Mouse (Mus musculus) neutrophil, adult 5-6 weeks (primary cell): ENCODE results near the gene Osbp. TPM values are rescaled to one million over a fixed set of nuclear protein-coding genes. Genes with fewer than 3 reads are reported as not detected.

Experiments used
- ATAC-seq: fragments of 151-379, 151-347 bp; 2 replicates; pipeline ENCODE4 v1.8.0; 2017; ENCODE audit warnings: mild to moderate bottlenecking, moderate TSS enrichment; ENCODE audit not compliant: insufficient number of reproducible peaks, poor library complexity, low FRiP score, severe bottlenecking; ENCODE audit errors: extremely low read depth
- total RNA-seq: library from RNA; stranded (forward); fragments of 200-1000 nt; gene quantifications from 2 replicates; pipeline ENCODE4 v1.2.3, GENCODE M21; 2017

Gene Osbp
- total RNA-seq, 1 experiment from 2014 or later = 39.0 TPM

GRCm38 (mm10) chr19:12008410-12009380 is 43.0 kb downstream of the Osbp start:
- no peak for ATAC-seq

- no peak for ATAC-seq
These were observed 44.0 kb downstream of the Osbp start for GRCm38 (mm10) chr19:12009501-12010280.

- no peak for ATAC-seq
These were observed 44.6 kb downstream of the Osbp start for GRCm38 (mm10) chr19:12010281-12010771.

GRCm38 (mm10) chr19:12010916-12011559 is 45.3 kb downstream of the Osbp start:
- 0 out of 2 replicates have a peak, but pooled peaks have one; percentile 2 for ATAC-seq

GRCm38 (mm10) chr19:12011560-12012556 is 46.1 kb downstream of the Osbp start:
- ATAC-seq = peak; percentile 60

GRCm38 (mm10) chr19:12012615-12013014 is 46.9 kb downstream of the Osbp start:
- ATAC-seq = no peak

GRCm38 (mm10) chr19:12013228-12013627 is 47.5 kb downstream of the Osbp start:
- ATAC-seq = peak; percentile 43

GRCm38 (mm10) chr19:12015708-12016107 is 50.0 kb downstream of the Osbp start:
- ATAC-seq = no peak

GRCm38 (mm10) chr19:12016192-12016591 is 50.5 kb downstream of the Osbp start:
- ATAC-seq = no peak

- peak; percentile 88 for ATAC-seq
These were observed 58.4 kb downstream of the Osbp start for GRCm38 (mm10) chr19:12024149-12024548.

GRCm38 (mm10) chr19:12025333-12025732 is 59.6 kb downstream of the Osbp start:
- no peak for ATAC-seq

- ATAC-seq = no peak
These were observed 60.9 kb downstream of the Osbp start for GRCm38 (mm10) chr19:12026606-12027005.

- no peak for ATAC-seq
These were observed 72.0 kb downstream of the Osbp start for GRCm38 (mm10) chr19:12037727-12038126.

- ATAC-seq = no peak
These were observed 75.5 kb downstream of the Osbp start, which contains the start of gene Olfr1423 for GRCm38 (mm10) chr19:12041217-12041616. Gene Olfr1423 (minus strand): TSS chr19:12041317.

- no peak for ATAC-seq
These were observed 77.4 kb downstream of the Osbp start for GRCm38 (mm10) chr19:12043163-12043562.
